Mouse (Mus musculus) kidney, adult 2 months (tissue): ENCODE measurements around the gene Phactr1.

Experiments used
- CTCF ChIP-seq: fragments of 200-500 bp; conservative IDR thresholded peaks from 2 replicates; pipeline ENCODE4 v1.5.1; 2011; ENCODE audit warnings: low read depth, mild to moderate bottlenecking, control low read depth, low read length, moderate library complexity, mixed read lengths; ENCODE audit not compliant: insufficient read depth, insufficient read length
- POLR2A ChIP-seq: fragments of 200-500 bp; IDR thresholded peaks from one replicate; pipeline ENCODE4 v1.6.1; 2011; ENCODE audit warnings: low read depth, low read length, control low read depth

DNA sequence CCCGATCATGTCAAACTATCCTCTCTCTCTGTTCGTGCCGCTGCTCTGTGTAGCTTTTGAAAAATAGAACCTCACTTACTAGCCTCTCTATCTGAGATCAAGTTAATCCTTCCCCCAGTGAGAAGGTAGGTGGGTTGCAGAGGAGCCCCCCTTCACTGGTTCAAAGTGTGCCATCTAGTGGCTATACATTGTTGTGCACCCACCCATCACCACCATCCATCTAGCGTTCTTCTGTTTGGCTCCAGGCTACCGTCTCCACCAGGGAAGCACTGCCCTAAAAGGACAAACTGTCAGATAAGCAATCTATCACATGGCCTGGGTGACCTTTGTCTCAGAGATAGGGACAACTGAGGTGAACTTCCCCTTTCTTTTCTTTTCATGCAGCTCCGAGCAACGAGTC, 413.9 kb downstream of the Phactr1 start:
- no peak for TF ChIP-seq POLR2A
- peak; percentile 54; the same call in 1 of the 2 replicates for TF ChIP-seq CTCF
